Comparison of ENCODE assay signal across 8 mouse cellular contexts in the genomic region with DNA sequence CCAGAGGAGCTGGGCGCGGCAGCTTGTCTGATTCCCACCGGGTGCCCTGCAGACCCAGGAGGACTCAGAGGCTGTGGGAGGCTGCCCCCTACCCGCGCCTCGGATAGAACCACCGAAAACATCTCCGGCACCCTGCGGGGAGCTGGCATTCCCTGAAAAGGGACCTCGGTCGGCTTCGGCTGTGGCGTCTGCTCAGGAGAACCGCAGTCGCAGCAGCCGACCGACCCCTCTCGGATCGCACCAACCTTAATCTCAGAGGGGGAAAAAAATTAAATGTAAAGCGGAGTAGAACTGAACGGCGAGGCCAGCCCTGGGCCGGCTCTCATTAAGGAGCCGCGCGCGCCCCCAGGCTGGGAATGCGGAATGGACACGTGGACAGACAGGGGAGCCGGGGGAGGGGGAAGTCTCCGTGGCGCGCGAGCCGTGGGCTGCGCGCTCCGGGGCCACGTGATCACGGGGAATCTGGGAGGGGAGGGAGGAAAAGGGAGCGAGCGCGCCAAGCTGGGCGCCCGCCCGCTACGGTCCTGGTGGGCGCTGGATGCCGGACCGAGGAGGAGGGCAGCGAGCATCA. TPM values are rescaled to one million over a fixed set of nuclear protein-coding genes. Genes with fewer than 3 reads are reported as not detected.
A peak's percentile ranks its signal among the peaks of the same experiment; 100 is the strongest.
DNase-seq lines count a peak whose midpoint lies in the region; ATAC-seq and TF ChIP-seq lines count a peak whose summit lies in the region.

No protein-coding gene starts in this region.

- peak overlapping the region; percentile 89 for H3K4me2 ChIP-seq in lung, embryonic 14.5 days
- H3K4me2 ChIP-seq in liver, embryonic 15.5 days, result peak overlapping the region; percentile 32

- peaks cover 79% of the 10 kb centered on the region for H3K27me3 ChIP-seq in lung, embryonic 14.5 days (ENCODE audit: insufficient read depth, low read length)
- H3K27me3 ChIP-seq in heart, embryonic 10.5 days (ENCODE audit: insufficient read depth, poor library complexity, severe bottlenecking), result peaks cover 96% of the 10 kb centered on the region
- H3K27me3 ChIP-seq in liver, embryonic 15.5 days, result peaks cover 85% of the 10 kb centered on the region
- H3K27me3 ChIP-seq in thymus, adult 2 months (ENCODE audit: control insufficient read depth, insufficient read depth, low read length), result peaks cover 4% of the 10 kb centered on the region; the same call in 1 of the 2 replicates

- under 1% methylated on average over 50 of the region's 51 CpGs for WGBS in lung, embryonic 14.5 days
- WGBS in heart, embryonic 10.5 days, result under 1% methylated on average over 50 of the region's 51 CpGs
- whole genome bisulfite sequencing in liver, embryonic 15.5 days (ENCODE audit: insufficient replicate concordance), result 1% methylated on average over 51 of the region's 51 CpGs
- WGBS in thymus, adult 2 months, result 3% methylated on average over 43 of the region's 51 CpGs

- peak; percentile 52; the same call in 1 of the 2 replicates for ATAC-seq in lung, embryonic 14.5 days (ENCODE audit: insufficient read depth)
- ATAC-seq in liver, embryonic 15.5 days (ENCODE audit: insufficient read depth), result no peak

- no peak for TF ChIP-seq POLR2A in thymus, adult 2 months (IDR thresholded peaks at IDR 0.05; ENCODE audit: control insufficient read depth, extremely low read depth, insufficient read depth, low read length, poor library complexity)

- TF ChIP-seq CTCF in lung, embryonic 14.5 days (IDR thresholded peaks at IDR 0.05; ENCODE audit: low read depth), result 0 out of 2 replicates have a peak, but pooled peaks have one; percentile 11
- TF ChIP-seq CTCF in layer of hippocampus, adult 2 months (conservative IDR thresholded peaks at IDR 0.05), result peak; percentile 51
- no peak for TF ChIP-seq CTCF in thymus, adult 2 months (IDR thresholded peaks at IDR 0.05; ENCODE audit: borderline replicate concordance, control insufficient read depth, extremely low read depth, insufficient read depth, low read length, poor library complexity)

- DNase-seq in lung, embryonic 14.5 days, result peak; percentile 69
- DNase-seq in lung, postnatal 25 days (ENCODE audit: low spot score), result no peak
- peak; percentile 58 to 83 for DNase-seq in cerebellum, postnatal 4 days (ENCODE audit: low spot score in 2 of 2)
- DNase-seq in heart, embryonic 10.5 days (ENCODE audit: low spot score), result no peak
- peak; percentile 69 to 72 for DNase-seq in layer of hippocampus, adult 2 months (ENCODE audit: low spot score in 2 of 2)
- peak; percentile 86 for DNase-seq in right cerebral cortex, postnatal 4 days
- no peak for DNase-seq in thymus, adult 2 months

- peak overlapping the region; percentile 50 for H3K4me3 ChIP-seq in lung, embryonic 14.5 days (ENCODE audit: low read depth, low read length)
- peak overlapping the region; percentile 71 for H3K4me3 ChIP-seq in heart, embryonic 10.5 days
- H3K4me3 ChIP-seq in layer of hippocampus, adult 2 months, result peak overlapping the region; percentile 59
- H3K4me3 ChIP-seq in liver, embryonic 15.5 days (replicated peaks), result peak overlapping the region; percentile 24; the same call in 1 of the 2 replicates
- no peak overlapping the region for H3K4me3 ChIP-seq in thymus, adult 2 months (ENCODE audit: control insufficient read depth, insufficient read depth, low read length)

- H3K4me1 ChIP-seq in lung, embryonic 14.5 days (ENCODE audit: insufficient read depth), result no peaks in the 10 kb centered on the region
- H3K4me1 ChIP-seq in heart, embryonic 10.5 days, result peaks cover 34% of the 10 kb centered on the region
- no peaks in the 10 kb centered on the region for H3K4me1 ChIP-seq in liver, embryonic 15.5 days (replicated peaks)
- H3K4me1 ChIP-seq in thymus, adult 2 months (replicated peaks; ENCODE audit: control insufficient read depth, insufficient read depth, low read length), result no peaks in the 10 kb centered on the region

- H3K9ac ChIP-seq in lung, embryonic 14.5 days, result peak overlapping the region; percentile 13; the same call in 1 of the 2 replicates
- no peak overlapping the region for H3K9ac ChIP-seq in liver, embryonic 15.5 days

- H3K9me3 ChIP-seq in lung, embryonic 14.5 days (ENCODE audit: low read depth, low read length), result no peaks in the 10 kb centered on the region
- no peaks in the 10 kb centered on the region for H3K9me3 ChIP-seq in heart, embryonic 10.5 days
- no peaks in the 10 kb centered on the region for H3K9me3 ChIP-seq in liver, embryonic 15.5 days (replicated peaks)

- H3K36me3 ChIP-seq in lung, embryonic 14.5 days (ENCODE audit: insufficient read depth), result no peaks in the 10 kb centered on the region
- H3K36me3 ChIP-seq in heart, embryonic 10.5 days, result no peaks in the 10 kb centered on the region
- H3K36me3 ChIP-seq in liver, embryonic 15.5 days (replicated peaks), result no peaks in the 10 kb centered on the region
- no peaks in the 10 kb centered on the region for H3K36me3 ChIP-seq in thymus, adult 2 months (ENCODE audit: control insufficient read depth, insufficient read depth, low read length)

- H3K27ac ChIP-seq in lung, embryonic 14.5 days (ENCODE audit: low read depth), result no peak overlapping the region
- no peak overlapping the region for H3K27ac ChIP-seq in heart, embryonic 10.5 days
- peak overlapping the region; percentile 75 for H3K27ac ChIP-seq in layer of hippocampus, adult 2 months
- no peak overlapping the region for H3K27ac ChIP-seq in liver, embryonic 15.5 days (replicated peaks)
- no peak overlapping the region for H3K27ac ChIP-seq in thymus, adult 2 months (ENCODE audit: control insufficient read depth, insufficient read depth, low read length)

RNA-seq across cellular contexts. Expression of a gene that starts 1.6 kb away (rescaled TPM):
- 0.33 and 0.38 TPM in 2 replicates for polyA plus RNA-seq in lung, embryonic 14.5 days (2014; fragmentation: Nextera tagmentation; extraction: Ambion mirVana)
- 0.14 and 0.94 TPM in 2 replicates for polyA plus RNA-seq in heart, embryonic 10.5 days (2016; fragmentation: Nextera tagmentation; extraction: Ambion mirVana)
- total RNA-seq in layer of hippocampus, adult 2 months (2021), result 10 to 100 TPM in 1 of 2 experiments, 1 to 10 TPM in 1; 9.5 to 11.6 TPM
- 0.23 TPM in 2 replicates for polyA plus RNA-seq in liver, embryonic 15.5 days (2015; fragmentation: Nextera tagmentation; extraction: Ambion mirVana)
- polyA plus RNA-seq in thymus, adult 2 months (2012; rRNA removed), result 0.13 and 0.48 TPM in 2 replicates

Comparison
In these comparisons a context has a peak if more than half of its experiments do, and no peak if none do; other contexts are left out.
1. DNase-seq: peak in lung, embryonic 14.5 days (single experiment), cerebellum, postnatal 4 days (2 of 2), layer of hippocampus, adult 2 months (2 of 2) and right cerebral cortex, postnatal 4 days (single experiment); none in lung, postnatal 25 days (single experiment), heart, embryonic 10.5 days (single experiment) and thymus, adult 2 months (single experiment).